ENCODE assay signal across 15 mouse cellular contexts in the genomic region with DNA sequence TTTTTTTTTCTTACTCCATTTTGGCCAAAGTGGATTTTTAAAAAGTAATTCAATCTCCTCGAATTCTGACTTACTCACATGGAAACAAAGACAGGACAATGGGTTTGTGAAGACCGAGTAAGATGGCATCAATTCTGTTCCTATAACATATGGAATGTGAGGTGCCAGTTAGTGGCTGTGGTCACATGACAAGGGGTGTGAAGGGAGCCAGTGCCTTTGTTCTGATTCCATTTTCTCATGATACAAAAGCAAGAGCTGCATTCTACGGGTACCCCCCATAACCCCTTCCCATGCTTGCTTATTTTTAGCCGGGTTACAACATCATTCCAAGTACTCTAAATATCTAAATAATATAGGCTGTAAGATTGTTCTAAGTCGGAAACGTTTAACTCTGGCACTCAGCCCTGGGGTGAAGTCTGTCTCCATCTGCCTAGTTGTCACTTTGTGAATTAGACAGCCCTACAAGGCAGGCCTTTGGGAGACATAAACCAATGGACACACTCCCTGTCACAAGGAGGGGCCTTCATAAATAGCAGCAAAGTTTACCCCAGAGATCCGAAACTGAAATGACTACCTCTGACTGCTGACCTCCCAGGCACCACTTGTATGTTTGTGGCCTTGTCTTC.
"Had no signal": no experiment of that assay in that cellular context is flagged by ENCODE, and none has a peak within 500 bp of the region (broad histone marks: within the 10 kb centered on the region; RNA-seq: fewer than 3 reads in every experiment).

No protein-coding gene starts in this region.

- H3K9ac ChIP-seq: limb, embryonic 12.5 days; liver, embryonic 13.5 days; liver, postnatal 0 days; midbrain, embryonic 12.5 days; neural tube, embryonic 15.5 days had no signal

- H3K4me3 ChIP-seq: layer of hippocampus, adult 2 months; limb, embryonic 12.5 days; liver, embryonic 13.5 days; megakaryocyte, embryonic 14.5 days; midbrain, embryonic 12.5 days; myocyte; neural tube, embryonic 15.5 days had no signal

- H3K9me3 ChIP-seq: limb, embryonic 12.5 days; liver, embryonic 13.5 days; midbrain, embryonic 12.5 days; neural tube, embryonic 15.5 days had no signal

- H3K4me2 ChIP-seq: limb, embryonic 12.5 days; liver, embryonic 13.5 days; midbrain, embryonic 12.5 days; neural tube, embryonic 15.5 days had no signal

- DNase-seq: kidney, adult 18-20 months; kidney, postnatal 10 days; kidney, postnatal 4 days; liver; liver, embryonic 13.5 days; liver, postnatal 0 days; thymus, postnatal 36 days had no signal

- H3K4me1 ChIP-seq: liver, embryonic 13.5 days had no signal

- H3K27me3 ChIP-seq: limb, embryonic 12.5 days; liver, embryonic 13.5 days; midbrain, embryonic 12.5 days; neural tube, embryonic 15.5 days had no signal

- H3K36me3 ChIP-seq: liver, embryonic 13.5 days; midbrain, embryonic 12.5 days; neural tube, embryonic 15.5 days had no signal

- H3K27ac ChIP-seq: layer of hippocampus, adult 2 months; limb, embryonic 12.5 days; liver, embryonic 13.5 days; macrophage; midbrain, embryonic 12.5 days; neural tube, embryonic 15.5 days had no signal

- ATAC-seq: liver, postnatal 0 days; lung, postnatal 0 days had no signal
